Comparison of ENCODE assay signal across 8 mouse cellular contexts in genomic region chr7:27674195-27674521, GRCm38 (mm10). TPM values are rescaled to one million over a fixed set of nuclear protein-coding genes. Genes with fewer than 3 reads are reported as not detected.
DNase-seq lines count a peak whose midpoint lies in the region; ATAC-seq and TF ChIP-seq lines count a peak whose summit lies in the region.

No protein-coding gene starts in this region.

- H3K27ac ChIP-seq in kidney, embryonic 16.5 days (ENCODE audit: low read length): peak overlapping the region; percentile 95
- peak overlapping the region; percentile 73; the same call in 1 of the 2 replicates for H3K27ac ChIP-seq in embryonic facial prominence, embryonic 11.5 days (replicated peaks; ENCODE audit: low read depth, low read length)
- peak overlapping the region; percentile 91; the same call in 1 of the 2 replicates for H3K27ac ChIP-seq in intestine, embryonic 14.5 days (ENCODE audit: low read depth)
- H3K27ac ChIP-seq in midbrain, postnatal 0 days (ENCODE audit: low read depth, low read length): peak overlapping the region; percentile 93

- TF ChIP-seq CTCF in midbrain, postnatal 0 days (IDR thresholded peaks at IDR 0.05): no peak

- peak overlapping the region; percentile 93 for H3K9ac ChIP-seq in kidney, embryonic 16.5 days (replicated peaks; ENCODE audit: low read length)
- H3K9ac ChIP-seq in embryonic facial prominence, embryonic 11.5 days (replicated peaks; ENCODE audit: low read length): peak overlapping the region; percentile 86
- H3K9ac ChIP-seq in intestine, embryonic 14.5 days (ENCODE audit: low read length): peak overlapping the region; percentile 78
- H3K9ac ChIP-seq in midbrain, postnatal 0 days (replicated peaks; ENCODE audit: low read length, poor library complexity, severe bottlenecking): peak overlapping the region; percentile 91

- H3K4me3 ChIP-seq in kidney, embryonic 16.5 days (ENCODE audit: low read length): peak overlapping the region; percentile 88
- H3K4me3 ChIP-seq in embryonic facial prominence, embryonic 11.5 days (ENCODE audit: low read depth, low read length): peak overlapping the region; percentile 89
- H3K4me3 ChIP-seq in intestine, embryonic 14.5 days (ENCODE audit: low read depth, low read length): peak overlapping the region; percentile 82
- peak overlapping the region; percentile 90 for H3K4me3 ChIP-seq in midbrain, postnatal 0 days (ENCODE audit: low read depth, low read length)

- H3K4me2 ChIP-seq in kidney, embryonic 16.5 days (replicated peaks; ENCODE audit: low read depth, low read length): peak overlapping the region; percentile 100
- peak overlapping the region; percentile 100 for H3K4me2 ChIP-seq in embryonic facial prominence, embryonic 11.5 days (ENCODE audit: low read depth, low read length)
- peak overlapping the region; percentile 99 for H3K4me2 ChIP-seq in intestine, embryonic 14.5 days (ENCODE audit: low read length)
- peak overlapping the region; percentile 99 for H3K4me2 ChIP-seq in midbrain, postnatal 0 days (ENCODE audit: low read depth, low read length, poor library complexity, severe bottlenecking)

- 0% methylated on average over 24 of the region's 38 CpGs for WGBS in kidney, embryonic 16.5 days
- WGBS in embryonic facial prominence, embryonic 11.5 days: 0% methylated on average over 26 of the region's 38 CpGs
- WGBS in intestine, embryonic 14.5 days: under 1% methylated on average over 23 of the region's 38 CpGs
- 0% methylated on average over 29 of the region's 38 CpGs for WGBS in midbrain, postnatal 0 days

- no peaks in the 10 kb centered on the region for H3K9me3 ChIP-seq in kidney, embryonic 16.5 days (ENCODE audit: low read length)
- no peaks in the 10 kb centered on the region for H3K9me3 ChIP-seq in embryonic facial prominence, embryonic 11.5 days (replicated peaks; ENCODE audit: control insufficient read depth, low read length)
- no peaks in the 10 kb centered on the region for H3K9me3 ChIP-seq in intestine, embryonic 14.5 days (ENCODE audit: control insufficient read depth, low read length)
- no peaks in the 10 kb centered on the region for H3K9me3 ChIP-seq in midbrain, postnatal 0 days (ENCODE audit: low read length)

- ATAC-seq in kidney, embryonic 16.5 days (ENCODE audit: low FRiP score, low TSS enrichment): peak; percentile 80
- peak; percentile 72 for ATAC-seq in embryonic facial prominence, embryonic 11.5 days (replicated peaks; ENCODE audit: insufficient number of reproducible peaks, low FRiP score, low TSS enrichment, low read depth)
- no peak; the same call in 1 of the 2 replicates for ATAC-seq in intestine, embryonic 14.5 days (replicated peaks; ENCODE audit: low FRiP score, low TSS enrichment, low read depth)
- ATAC-seq in midbrain, postnatal 0 days (ENCODE audit: low FRiP score): peak; percentile 47; the same call in 1 of the 2 replicates

- peaks cover 5% of the 10 kb centered on the region for H3K36me3 ChIP-seq in kidney, embryonic 16.5 days (ENCODE audit: insufficient read depth, low read length)
- H3K36me3 ChIP-seq in embryonic facial prominence, embryonic 11.5 days (replicated peaks; ENCODE audit: control insufficient read depth, insufficient read depth, low read depth, low read length): no peaks in the 10 kb centered on the region
- H3K36me3 ChIP-seq in intestine, embryonic 14.5 days (ENCODE audit: control insufficient read depth, insufficient read depth, low read length): peaks cover 6% of the 10 kb centered on the region; the same call in 1 of the 2 replicates
- no peaks in the 10 kb centered on the region for H3K36me3 ChIP-seq in midbrain, postnatal 0 days (ENCODE audit: insufficient read depth, low read length)

- H3K4me1 ChIP-seq in kidney, embryonic 16.5 days (ENCODE audit: insufficient read depth, low read length): peaks cover 14% of the 10 kb centered on the region
- no peaks in the 10 kb centered on the region; the same call in 1 of the 2 replicates for H3K4me1 ChIP-seq in embryonic facial prominence, embryonic 11.5 days (ENCODE audit: control insufficient read depth, insufficient read depth, low read length)
- H3K4me1 ChIP-seq in intestine, embryonic 14.5 days (replicated peaks; ENCODE audit: control insufficient read depth, insufficient read depth, low read length): peaks cover 17% of the 10 kb centered on the region
- H3K4me1 ChIP-seq in midbrain, postnatal 0 days (ENCODE audit: insufficient read depth, low read length): peaks cover 23% of the 10 kb centered on the region

- no peak for DNase-seq in kidney, postnatal 4 days
- DNase-seq in embryonic facial prominence, embryonic 11.5 days (ENCODE audit: low spot score): no peak
- DNase-seq in intestine, embryonic 14.5 days (ENCODE audit: low spot score): no peak
- no peak for DNase-seq in midbrain, postnatal 0 days (ENCODE audit: low spot score)
- no peak for DNase-seq in cerebellum, postnatal 4 days (ENCODE audit: low spot score in 2 of 2)
- no peak for DNase-seq in right cerebral cortex, adult 2 months (ENCODE audit: low spot score in 2 of 2)
- DNase-seq in cerebellum, adult 18-20 months: no peak

- H3K27me3 ChIP-seq in kidney, embryonic 16.5 days (ENCODE audit: insufficient read depth, low read length): no peaks in the 10 kb centered on the region
- no peaks in the 10 kb centered on the region for H3K27me3 ChIP-seq in embryonic facial prominence, embryonic 11.5 days (ENCODE audit: control insufficient read depth, insufficient read depth, low read length)
- no peaks in the 10 kb centered on the region for H3K27me3 ChIP-seq in intestine, embryonic 14.5 days (replicated peaks; ENCODE audit: control insufficient read depth, insufficient read depth, low read length)
- H3K27me3 ChIP-seq in midbrain, postnatal 0 days (ENCODE audit: insufficient read depth, low read length): no peaks in the 10 kb centered on the region

RNA-seq across cellular contexts. Expression of gene Map3k10, which starts 0.2 kb away (rescaled TPM):
- polyA plus RNA-seq in kidney, embryonic 16.5 days (2015; fragmentation: Nextera tagmentation; extraction: Ambion mirVana): 4.6 and 7.1 TPM in 2 replicates
- polyA plus RNA-seq in embryonic facial prominence, embryonic 11.5 days (2014; fragmentation: Nextera tagmentation; extraction: Ambion mirVana): 5.7 and 6.9 TPM in 2 replicates
- polyA plus RNA-seq in intestine, embryonic 14.5 days (2014; fragmentation: Nextera tagmentation; extraction: Ambion mirVana): 6.3 and 7.0 TPM in 2 replicates
- 150 and 165 TPM in 2 replicates for total RNA-seq in midbrain, postnatal 0 days (2014; rRNA removed)
- polyA plus RNA-seq in midbrain, postnatal 0 days (2015; fragmentation: Nextera tagmentation; extraction: Ambion mirVana): 24.4 and 24.5 TPM in 2 replicates

RNA-seq across cellular contexts. Expression of gene Zfp607b, which starts 15.0 kb away (rescaled TPM):
- polyA plus RNA-seq in kidney, embryonic 16.5 days (2015; fragmentation: Nextera tagmentation; extraction: Ambion mirVana): 4.0 and 5.4 TPM in 2 replicates
- 3.9 and 5.1 TPM in 2 replicates for polyA plus RNA-seq in embryonic facial prominence, embryonic 11.5 days (2014; fragmentation: Nextera tagmentation; extraction: Ambion mirVana)
- polyA plus RNA-seq in intestine, embryonic 14.5 days (2014; fragmentation: Nextera tagmentation; extraction: Ambion mirVana): 2.5 and 3.4 TPM in 2 replicates
- total RNA-seq in midbrain, postnatal 0 days (2014; rRNA removed): 6.5 and 10.4 TPM in 2 replicates
- 9.2 and 9.5 TPM in 2 replicates for polyA plus RNA-seq in midbrain, postnatal 0 days (2015; fragmentation: Nextera tagmentation; extraction: Ambion mirVana)

RNA-seq across cellular contexts. Expression of gene Ttc9b, which starts 20.4 kb away (rescaled TPM):
- polyA plus RNA-seq in kidney, embryonic 16.5 days (2015; fragmentation: Nextera tagmentation; extraction: Ambion mirVana): 0.11 and 0.41 TPM in 2 replicates
- 2.0 and 3.5 TPM in 2 replicates for polyA plus RNA-seq in embryonic facial prominence, embryonic 11.5 days (2014; fragmentation: Nextera tagmentation; extraction: Ambion mirVana)
- polyA plus RNA-seq in intestine, embryonic 14.5 days (2014; fragmentation: Nextera tagmentation; extraction: Ambion mirVana): 3.2 and 3.3 TPM in 2 replicates
- total RNA-seq in midbrain, postnatal 0 days (2014; rRNA removed): 111 and 114 TPM in 2 replicates
- polyA plus RNA-seq in midbrain, postnatal 0 days (2015; fragmentation: Nextera tagmentation; extraction: Ambion mirVana): 125 and 133 TPM in 2 replicates

RNA-seq across cellular contexts. Expression of gene Zfp60, which starts 57.0 kb away (rescaled TPM):
- polyA plus RNA-seq in kidney, embryonic 16.5 days (2015; fragmentation: Nextera tagmentation; extraction: Ambion mirVana): 36.8 and 45.6 TPM in 2 replicates
- polyA plus RNA-seq in embryonic facial prominence, embryonic 11.5 days (2014; fragmentation: Nextera tagmentation; extraction: Ambion mirVana): 56.8 and 62.5 TPM in 2 replicates
- 28.5 and 32.2 TPM in 2 replicates for polyA plus RNA-seq in intestine, embryonic 14.5 days (2014; fragmentation: Nextera tagmentation; extraction: Ambion mirVana)
- 32.1 and 38.6 TPM in 2 replicates for total RNA-seq in midbrain, postnatal 0 days (2014; rRNA removed)
- polyA plus RNA-seq in midbrain, postnatal 0 days (2015; fragmentation: Nextera tagmentation; extraction: Ambion mirVana): 38.1 and 40.9 TPM in 2 replicates

Comparison
In these comparisons a context has a peak if more than half of its experiments do, and no peak if none do; other contexts are left out.
1. RNA of gene Ttc9b, which starts 20.4 kb away (polyA plus RNA-seq): 125 to 133 TPM in midbrain, postnatal 0 days; 3.2 to 3.3 TPM in intestine, embryonic 14.5 days, 2.0 to 3.5 TPM in embryonic facial prominence, embryonic 11.5 days and 0.11 to 0.41 TPM in kidney, embryonic 16.5 days; every median in the first group is over 10 times any median in the second.
2. Peak in every context shown above with its lines, with median percentiles within 50 percentile points of each other: H3K27ac ChIP-seq, H3K4me2 ChIP-seq, H3K4me3 ChIP-seq and H3K9ac ChIP-seq.